Mouse (Mus musculus): ENCODE results near the gene Gm10310. TPM values are rescaled to one million over a fixed set of nuclear protein-coding genes. Genes with fewer than 3 reads are reported as not detected.
"Not testable (repeated sequence)": the region's sequence is repeated elsewhere in the genome, so short reads cannot be mapped to it uniquely, and the experiment has no call there.

The Gm10310 gene
- not detected in 2 replicates for polyA plus RNA-seq (2012; rRNA removed)

DNA sequence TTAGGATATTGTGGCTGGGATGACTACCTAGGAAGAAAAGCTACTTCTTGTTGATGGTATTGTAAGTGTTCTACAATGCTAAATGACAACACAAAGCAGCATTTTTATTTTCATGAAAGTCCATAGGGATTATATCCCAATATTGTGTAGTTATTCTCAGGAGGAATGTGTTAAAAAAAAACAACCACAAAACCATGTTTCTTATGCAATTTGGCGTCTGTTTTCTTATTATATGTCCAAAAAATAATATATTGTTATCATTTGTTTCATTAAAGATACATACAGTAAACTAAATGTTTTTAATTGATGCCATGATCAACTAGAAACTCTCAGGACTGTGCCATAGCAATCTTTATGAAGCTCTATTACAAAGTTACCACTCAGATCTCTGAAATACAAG lies at the start of gene Gm10310:
Gene Gm10310, minus strand, starts transcription at position 101 of the 400 bp plus-strand sequence.
- DNase-seq (ENCODE audit: low read depth): not testable (repeated sequence)

DNA sequence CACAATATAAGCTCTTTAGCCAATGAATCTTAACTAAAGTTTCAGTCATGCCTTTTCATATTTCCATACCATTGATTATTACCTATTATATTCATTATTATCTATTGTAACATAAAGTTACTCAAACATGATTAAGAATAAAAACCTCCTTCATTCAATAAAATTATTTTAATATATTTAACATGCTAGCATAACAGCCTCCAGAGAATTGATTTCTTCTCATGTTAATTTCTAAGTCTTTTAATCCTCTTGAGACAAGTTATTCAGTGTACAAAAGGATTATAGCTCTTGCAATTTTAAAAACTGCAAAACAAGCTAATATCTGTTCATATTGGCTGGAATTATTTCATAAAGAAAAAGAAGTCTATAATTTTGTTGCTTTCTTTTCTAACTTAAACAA lies 45.2 kb upstream of the Gm10310 start, which contains the start of gene Olfr821:
Gene Olfr821, plus strand, starts transcription at position 301 of the 400 bp plus-strand sequence.
- no peak for TF ChIP-seq CTCF (IDR thresholded peaks at IDR 0.05; ENCODE audit: borderline replicate concordance, extremely low read depth, insufficient read depth, insufficient read length)
- TF ChIP-seq POLR2A (IDR thresholded peaks at IDR 0.05; ENCODE audit: borderline replicate concordance, extremely low read depth, insufficient read depth, insufficient read length, poor library complexity, severe bottlenecking): no peak
- no peak for DNase-seq (ENCODE audit: low read depth)

DNA sequence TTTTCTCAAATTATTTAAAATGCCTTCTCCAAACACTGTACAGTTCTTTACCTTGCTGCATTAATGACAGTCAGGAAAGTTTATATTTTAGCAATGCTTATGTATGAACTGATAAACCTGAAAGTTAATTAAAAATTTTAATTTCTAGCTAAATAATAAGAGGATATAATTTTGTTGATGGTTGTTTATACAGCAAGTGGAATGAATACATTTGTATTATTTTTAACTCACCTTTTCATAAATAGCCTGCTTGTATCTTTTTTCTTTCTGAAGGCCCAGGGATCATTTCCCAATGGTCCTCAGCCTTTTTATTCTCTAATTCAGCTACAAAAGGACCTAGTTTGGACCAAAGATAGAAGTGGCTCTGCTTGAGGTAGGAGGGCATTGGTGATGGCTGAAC lies 27.5 kb upstream of the Gm10310 start, which contains the start of gene Olfr820:
Gene Olfr820, plus strand, starts transcription at position 301 of the 400 bp plus-strand sequence.
- DNase-seq (ENCODE audit: low read depth): no peak
- no peak for TF ChIP-seq CTCF (IDR thresholded peaks at IDR 0.05; ENCODE audit: borderline replicate concordance, extremely low read depth, insufficient read depth, insufficient read length)
- TF ChIP-seq POLR2A (IDR thresholded peaks at IDR 0.05; ENCODE audit: borderline replicate concordance, extremely low read depth, insufficient read depth, insufficient read length, poor library complexity, severe bottlenecking): no peak

DNA sequence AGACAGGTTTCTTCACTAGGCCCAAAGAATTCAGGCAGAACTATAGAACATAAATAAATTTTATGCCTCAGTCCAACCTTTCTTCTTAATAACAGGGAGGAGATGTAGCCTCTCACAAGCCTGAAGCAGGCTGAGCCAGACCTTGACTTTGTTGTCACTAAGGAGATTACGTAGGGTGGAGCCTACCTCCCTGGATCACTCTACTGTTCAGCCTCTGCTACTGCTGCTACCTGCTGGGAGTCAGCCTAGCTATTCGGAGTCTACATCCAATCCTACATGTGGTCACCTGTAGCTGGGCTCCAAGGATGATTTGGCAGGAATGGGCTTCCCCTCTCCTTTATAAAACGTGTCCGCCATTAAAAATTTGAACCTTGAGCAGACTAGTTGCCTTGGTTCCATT lies 20.5 kb upstream of the Gm10310 start:
- DNase-seq (ENCODE audit: low read depth): not testable (repeated sequence)

DNA sequence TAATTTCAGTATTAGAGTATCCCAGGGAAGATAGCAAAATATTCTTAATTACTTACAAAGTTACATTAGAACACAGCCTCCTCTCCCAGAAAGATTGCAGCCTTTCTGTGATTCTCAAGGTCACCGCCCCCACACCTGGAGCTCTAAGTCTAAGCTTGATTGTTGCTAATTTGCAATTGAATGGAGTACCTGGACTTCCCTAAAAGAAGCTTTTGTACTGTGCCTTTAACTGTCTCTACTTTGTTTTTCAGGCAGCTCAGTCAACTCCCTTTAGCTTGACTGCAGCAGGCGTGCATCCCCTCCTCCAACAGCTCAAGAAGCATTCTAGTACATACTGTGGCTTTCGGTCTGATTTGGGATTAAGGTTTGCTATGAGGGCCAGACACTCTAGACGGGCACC lies 19.2 kb upstream of the Gm10310 start:
- DNase-seq (ENCODE audit: low read depth): not testable (repeated sequence)

DNA sequence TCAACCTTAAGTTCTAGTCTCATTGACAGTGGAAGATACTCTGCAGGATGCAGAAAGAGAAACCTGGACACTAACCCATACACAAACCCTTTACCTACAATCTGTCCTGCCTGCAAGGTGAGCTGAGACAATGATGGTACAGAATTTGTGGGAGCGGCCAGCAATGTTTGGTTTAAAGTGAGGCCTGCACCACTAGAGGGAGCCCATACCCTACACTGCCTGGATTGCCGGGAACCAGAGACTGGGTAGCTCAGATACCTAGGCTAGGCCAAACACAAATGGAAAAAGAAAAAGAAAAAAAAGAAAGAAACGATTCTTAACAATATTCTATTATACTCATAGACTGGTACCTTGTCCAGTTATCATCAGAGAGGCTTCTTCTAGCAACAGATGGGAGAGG lies 3.0 kb downstream of the Gm10310 start:
- not testable (repeated sequence) for DNase-seq (ENCODE audit: low read depth)

DNA sequence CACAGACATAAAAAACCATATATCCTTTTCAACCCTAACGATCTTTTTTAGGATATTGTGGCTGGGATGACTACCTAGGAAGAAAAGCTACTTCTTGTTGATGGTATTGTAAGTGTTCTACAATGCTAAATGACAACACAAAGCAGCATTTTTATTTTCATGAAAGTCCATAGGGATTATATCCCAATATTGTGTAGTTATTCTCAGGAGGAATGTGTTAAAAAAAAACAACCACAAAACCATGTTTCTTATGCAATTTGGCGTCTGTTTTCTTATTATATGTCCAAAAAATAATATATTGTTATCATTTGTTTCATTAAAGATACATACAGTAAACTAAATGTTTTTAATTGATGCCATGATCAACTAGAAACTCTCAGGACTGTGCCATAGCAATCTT lies 8.8 kb downstream of the Gm10310 start, which contains the start of gene Olfr247:
Gene Olfr247, minus strand, starts transcription at position 101 of the 400 bp plus-strand sequence.
- not testable (repeated sequence) for DNase-seq (ENCODE audit: low read depth)

DNA sequence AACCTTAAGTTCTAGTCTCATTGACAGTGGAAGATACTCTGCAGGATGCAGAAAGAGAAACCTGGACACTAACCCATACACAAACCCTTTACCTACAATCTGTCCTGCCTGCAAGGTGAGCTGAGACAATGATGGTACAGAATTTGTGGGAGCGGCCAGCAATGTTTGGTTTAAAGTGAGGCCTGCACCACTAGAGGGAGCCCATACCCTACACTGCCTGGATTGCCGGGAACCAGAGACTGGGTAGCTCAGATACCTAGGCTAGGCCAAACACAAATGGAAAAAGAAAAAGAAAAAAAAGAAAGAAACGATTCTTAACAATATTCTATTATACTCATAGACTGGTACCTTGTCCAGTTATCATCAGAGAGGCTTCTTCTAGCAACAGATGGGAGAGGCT lies 11.9 kb downstream of the Gm10310 start:
- DNase-seq (ENCODE audit: low read depth): not testable (repeated sequence)

DNA sequence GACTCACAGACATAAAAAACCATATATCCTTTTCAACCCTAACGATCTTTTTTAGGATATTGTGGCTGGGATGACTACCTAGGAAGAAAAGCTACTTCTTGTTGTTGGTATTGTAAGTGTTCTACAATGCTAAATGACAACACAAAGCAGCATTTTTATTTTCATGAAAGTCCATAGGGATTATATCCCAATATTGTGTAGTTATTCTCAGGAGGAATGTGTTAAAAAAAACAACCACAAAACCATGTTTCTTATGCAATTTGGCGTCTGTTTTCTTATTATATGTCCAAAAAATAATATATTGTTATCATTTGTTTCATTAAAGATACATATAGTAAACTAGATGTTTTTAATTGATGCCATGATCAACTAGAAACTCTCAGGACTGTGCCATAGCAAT lies 17.7 kb downstream of the Gm10310 start, which contains the start of gene Olfr819:
Gene Olfr819, minus strand, starts transcription at position 101 of the 400 bp plus-strand sequence.
- not testable (repeated sequence) for DNase-seq (ENCODE audit: low read depth)

DNA sequence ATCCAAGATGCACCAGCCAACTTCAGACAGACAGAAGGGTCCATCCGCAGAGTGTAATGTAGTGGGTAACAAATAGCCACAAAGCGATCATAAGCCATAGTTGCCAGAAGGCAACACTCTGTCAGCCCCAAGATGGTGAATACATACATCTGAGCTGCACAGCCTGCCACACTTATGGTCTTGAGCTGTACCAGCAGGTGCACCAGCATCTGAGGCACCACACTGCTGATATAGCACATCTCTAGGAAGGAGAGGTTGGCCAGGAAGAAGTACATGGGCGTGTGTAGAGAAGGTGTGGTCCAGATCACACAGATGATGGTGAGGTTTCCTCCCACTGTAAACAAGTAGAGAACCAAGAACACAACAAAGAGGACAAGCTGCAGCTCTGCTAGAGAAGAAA lies 18.6 kb downstream of the Gm10310 start:
- DNase-seq (ENCODE audit: low read depth): not testable (repeated sequence)

DNA sequence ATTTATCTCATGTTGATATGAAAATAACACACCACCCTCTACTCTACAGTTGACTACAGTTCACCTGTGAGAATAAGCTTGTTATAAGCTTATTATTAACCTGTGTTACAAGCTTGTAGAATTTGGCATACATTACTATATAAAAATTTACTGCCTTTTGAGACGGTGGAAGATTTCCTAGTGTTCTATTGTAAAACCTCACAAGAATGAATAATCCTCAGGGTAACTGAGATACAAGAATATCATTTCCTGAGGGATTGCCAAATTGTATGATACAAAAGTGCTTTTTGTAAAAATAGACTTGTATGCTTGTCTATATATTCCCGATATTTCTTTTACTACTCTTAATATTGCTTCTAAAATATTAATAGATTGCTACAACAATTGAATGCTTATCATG lies 35.9 kb downstream of the Gm10310 start, which contains the start of gene Olfr818:
Gene Olfr818, minus strand, starts transcription at position 101 of the 400 bp plus-strand sequence.
- DNase-seq (ENCODE audit: low read depth): no peak
- TF ChIP-seq POLR2A (IDR thresholded peaks at IDR 0.05; ENCODE audit: borderline replicate concordance, extremely low read depth, insufficient read depth, insufficient read length, poor library complexity, severe bottlenecking): no peak
- no peak for TF ChIP-seq CTCF (IDR thresholded peaks at IDR 0.05; ENCODE audit: borderline replicate concordance, extremely low read depth, insufficient read depth, insufficient read length)

Other genes starting within 250 kb of the Gm10310 start
- not detected in 2 replicates for gene Olfr806, start 243.1 kb downstream of the Gm10310 start, polyA plus RNA-seq (2012; rRNA removed)
- not detected in 2 replicates for gene Olfr807, start 227.3 kb downstream of the Gm10310 start, polyA plus RNA-seq (2012; rRNA removed)
- not detected in 2 replicates for gene Olfr808, start 219.6 kb downstream of the Gm10310 start, polyA plus RNA-seq (2012; rRNA removed)
- gene Olfr809, start 210.4 kb downstream of the Gm10310 start, polyA plus RNA-seq (2012; rRNA removed): not detected in 2 replicates
- not detected in 2 replicates for gene Olfr810, start 190.1 kb downstream of the Gm10310 start, polyA plus RNA-seq (2012; rRNA removed)
- not detected in 2 replicates for gene Olfr811, start 180.7 kb downstream of the Gm10310 start, polyA plus RNA-seq (2012; rRNA removed)
- not detected in 2 replicates for gene Olfr812, start 139.0 kb downstream of the Gm10310 start, polyA plus RNA-seq (2012; rRNA removed)
- not detected in 2 replicates for gene Olfr813, start 129.7 kb downstream of the Gm10310 start, polyA plus RNA-seq (2012; rRNA removed)
- gene Olfr814, start 105.2 kb downstream of the Gm10310 start, polyA plus RNA-seq (2012; rRNA removed): not detected in 2 replicates
- not detected in 2 replicates for gene Olfr815, start 79.2 kb downstream of the Gm10310 start, polyA plus RNA-seq (2012; rRNA removed)
- not detected in 2 replicates for gene Olfr816, start 69.5 kb downstream of the Gm10310 start, polyA plus RNA-seq (2012; rRNA removed)
- gene Olfr818, start 36.0 kb downstream of the Gm10310 start, polyA plus RNA-seq (2012; rRNA removed): not detected in 2 replicates
- not detected in 2 replicates for gene Olfr819, start 17.8 kb downstream of the Gm10310 start, polyA plus RNA-seq (2012; rRNA removed)
- gene Olfr247, start 8.9 kb downstream of the Gm10310 start, polyA plus RNA-seq (2012; rRNA removed): not detected in 2 replicates
- gene Olfr820, start 27.6 kb upstream of the Gm10310 start, polyA plus RNA-seq (2012; rRNA removed): not detected in 2 replicates
- gene Olfr821, start 45.3 kb upstream of the Gm10310 start, polyA plus RNA-seq (2012; rRNA removed): not detected in 2 replicates
- not detected in 2 replicates for gene Olfr822, start 86.1 kb upstream of the Gm10310 start, polyA plus RNA-seq (2012; rRNA removed)
- gene Olfr823, start 130.3 kb upstream of the Gm10310 start, polyA plus RNA-seq (2012; rRNA removed): not detected in 2 replicates
- gene Olfr824, start 144.9 kb upstream of the Gm10310 start, polyA plus RNA-seq (2012; rRNA removed): not detected in 2 replicates
- not detected in 2 replicates for gene Olfr825, start 181.7 kb upstream of the Gm10310 start, polyA plus RNA-seq (2012; rRNA removed)
- not detected in 2 replicates for gene Olfr826, start 199.1 kb upstream of the Gm10310 start, polyA plus RNA-seq (2012; rRNA removed)
- gene Olfr827, start 229.3 kb upstream of the Gm10310 start, polyA plus RNA-seq (2012; rRNA removed): not detected in 2 replicates

All from brain, embryonic 14.5 days (tissue).